Mouse (Mus musculus): Measurements from ENCODE around the gene Vmn1r142.
"Not testable (repeated sequence)": the region's sequence is repeated elsewhere in the genome, so short reads cannot be mapped to it uniquely, and the experiment has no call there.

Gene Vmn1r142

DNA sequence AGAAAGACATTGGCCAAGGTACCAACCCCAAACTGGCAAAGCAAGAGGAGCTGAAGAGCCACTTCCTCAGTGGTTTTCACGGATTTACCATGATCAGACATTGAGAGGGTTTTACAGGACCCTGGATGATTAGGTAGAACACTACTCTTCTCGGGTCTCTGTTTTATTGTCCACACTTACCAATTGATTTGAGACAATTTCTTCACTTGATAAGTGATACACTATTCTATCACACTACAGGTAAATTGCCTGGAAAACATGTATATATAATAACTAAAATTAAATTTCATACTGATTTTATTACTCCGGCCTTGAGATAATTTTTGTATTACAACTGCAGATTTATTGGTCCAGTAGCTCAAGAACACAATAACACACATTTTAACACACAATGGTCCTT lies at the start of gene Vmn1r142:
Vmn1r142 (minus strand) TSS at position 101 of the 400 bp plus-strand sequence.
- not testable (repeated sequence) for DNase-seq

DNA sequence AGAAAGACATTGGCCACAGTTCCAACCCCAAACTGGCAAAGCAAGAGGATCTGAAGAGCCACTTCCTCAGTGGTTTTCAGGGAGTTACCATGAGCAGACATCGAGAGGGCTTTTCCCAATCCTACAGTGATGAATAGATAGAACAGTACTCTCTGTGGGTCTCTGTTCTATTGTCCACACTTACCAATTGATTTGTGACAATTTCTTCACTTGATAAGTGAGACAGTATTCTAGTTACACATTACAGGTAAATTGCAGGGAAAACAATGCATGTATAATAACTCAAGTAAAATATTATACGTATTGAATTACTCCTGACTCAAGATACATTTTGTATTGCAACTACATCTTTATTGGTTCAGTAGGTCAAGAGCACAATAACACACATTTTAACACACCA lies 37.3 kb upstream of the Vmn1r142 start, which contains the start of gene Gm8653:
Gm8653 (minus strand) TSS at position 101 of the 400 bp plus-strand sequence.
- not testable (repeated sequence) for DNase-seq

DNA sequence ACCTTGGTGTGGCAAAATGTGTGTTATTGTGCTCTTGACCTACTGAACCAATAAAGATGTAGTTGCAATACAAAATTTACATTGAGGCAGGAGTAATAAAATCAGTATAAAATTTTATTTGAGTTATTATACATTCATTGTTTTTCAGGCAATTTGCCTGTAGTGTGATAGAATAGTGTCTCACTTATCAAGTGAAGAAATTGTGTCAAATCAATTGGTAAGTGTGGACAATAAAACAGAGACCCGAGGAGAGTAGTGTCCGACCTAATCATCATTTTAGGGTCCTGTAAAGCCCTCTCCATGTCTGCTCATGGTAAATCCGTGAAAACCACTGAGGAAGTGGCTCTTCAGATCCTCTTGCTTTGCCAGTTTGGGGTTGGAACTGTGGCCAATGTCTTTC lies 25.2 kb upstream of the Vmn1r142 start, which contains the start of gene Vmn1r143:
Vmn1r143 (plus strand) TSS at position 301 of the 400 bp plus-strand sequence.
- DNase-seq = not testable (repeated sequence)

DNA sequence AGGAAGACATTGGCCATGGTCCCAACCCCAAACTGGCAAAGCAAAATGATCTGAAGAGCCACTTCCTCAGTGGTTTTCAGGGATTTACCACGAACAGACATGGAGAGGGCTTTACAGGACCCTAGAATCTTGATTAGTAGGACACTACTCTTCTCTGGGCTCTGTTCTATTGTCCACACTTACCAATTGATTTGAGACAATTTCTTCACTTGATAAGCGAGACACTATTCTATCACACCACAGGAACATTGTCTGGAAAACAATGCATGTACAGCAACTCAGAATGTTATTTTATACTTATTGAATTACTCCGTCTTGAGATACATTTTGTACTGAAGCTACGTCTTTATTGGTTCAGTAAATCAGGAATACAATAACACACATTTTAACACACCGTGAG lies 29.2 kb downstream of the Vmn1r142 start, which contains the start of gene Gm10666:
Gm10666 (minus strand) TSS at position 101 of the 400 bp plus-strand sequence.
- DNase-seq = not testable (repeated sequence)

DNA sequence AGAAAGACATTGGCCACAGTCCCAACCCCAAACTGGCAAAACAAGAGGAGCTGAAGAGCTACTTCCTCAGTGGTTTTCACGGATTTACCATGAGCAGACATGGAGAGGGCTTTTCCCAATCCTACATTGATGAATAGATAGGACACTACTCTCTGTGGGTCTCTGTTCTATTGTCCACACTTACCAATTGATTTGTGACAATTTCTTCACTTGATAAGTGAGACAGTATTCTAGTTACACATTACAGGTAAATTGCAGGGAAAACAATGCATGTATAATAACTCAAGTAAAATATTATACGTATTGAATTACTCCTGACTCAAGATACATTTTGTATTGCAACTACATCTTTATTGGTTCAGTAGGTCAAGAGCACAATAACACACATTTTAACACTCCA lies 45.7 kb downstream of the Vmn1r142 start, which contains the start of gene Gm16451:
Gm16451 (minus strand) TSS at position 101 of the 400 bp plus-strand sequence.
- DNase-seq = not testable (repeated sequence)

Data from kidney, postnatal 14 days (tissue).